Mouse (Mus musculus) CH12.LX (cell line): ENCODE results near the gene Tex10. TPM values are rescaled to one million over a fixed set of nuclear protein-coding genes. Genes with fewer than 3 reads are reported as not detected.

Source experiments
- DNase-seq: peaks from one replicate; pipeline ENCODE4 v3.0.0-alpha.2; 2013; ENCODE audit errors: extremely low read depth
- H3K27ac ChIP-seq: 2 replicates; pipeline ENCODE4 v1.5.1; 2012; ENCODE audit warnings: low read depth, mild to moderate bottlenecking, control low read depth, moderate library complexity; ENCODE audit not compliant: insufficient read depth
- H3K27me3 ChIP-seq: replicated peaks from 2 replicates; pipeline ENCODE3; 2012; ENCODE audit warnings: inconsistent platforms
- H3K36me3 ChIP-seq, 2 experiments: replicated peaks in 1 of 2; 2 replicates each; pipeline versions ENCODE3 to v1.6.1; 2012; ENCODE audit warnings: inconsistent platforms in 1 of 2, low read length in 1 of 2, mild to moderate bottlenecking in 1 of 2, mixed read lengths in 1 of 2, moderate library complexity in 1 of 2; ENCODE audit not compliant: control insufficient read depth in 1 of 2, insufficient read depth in 1 of 2
- H3K4me1 ChIP-seq, 2 experiments: 2 replicates each; pipeline ENCODE4 v1.6.1; 2012; ENCODE audit warnings: inconsistent platforms in 1 of 2, moderate library complexity in 1 of 2; ENCODE audit not compliant: insufficient read depth in 2 of 2, control insufficient read depth in 1 of 2
- H3K4me2 ChIP-seq: 2 replicates; pipeline ENCODE4 v1.6.1; 2012; ENCODE audit warnings: low read depth, mild to moderate bottlenecking, control low read depth; ENCODE audit not compliant: poor library complexity, insufficient read depth, severe bottlenecking
- H3K4me3 ChIP-seq, 3 experiments: fragments of 150-350 bp in 1 of 3; sonication (generic) in 1 of 3; replicated peaks in 1 of 3; 2 replicates each; pipeline versions ENCODE3 to v1.5.1; 2011 to 2012; ENCODE audit warnings: low read depth in 2 of 3, low read length in 2 of 3, mild to moderate bottlenecking in 2 of 3, moderate library complexity in 2 of 3, control low read depth in 1 of 3, improper control_type of control experiment in 1 of 3, inconsistent platforms in 1 of 3, mixed read lengths in 1 of 3; ENCODE audit not compliant: poor library complexity in 1 of 3
- H3K79me2 ChIP-seq: replicated peaks from 2 replicates; pipeline ENCODE4 v1.6.1; 2012; ENCODE audit warnings: mild to moderate bottlenecking, moderate library complexity; ENCODE audit not compliant: control insufficient read depth, poor library complexity, insufficient read depth, severe bottlenecking; ENCODE audit errors: extremely low read depth
- H3K9ac ChIP-seq: 2 replicates; pipeline ENCODE4 v1.6.1; 2012; ENCODE audit warnings: low read depth, mild to moderate bottlenecking, control low read depth, moderate library complexity; ENCODE audit not compliant: insufficient read depth
- H3K9me3 ChIP-seq: replicated peaks from 2 replicates; pipeline ENCODE3; 2012; ENCODE audit warnings: low read length, inconsistent platforms, mixed read lengths
- BHLHE40 ChIP-seq: IDR thresholded peaks from 2 replicates; pipeline ENCODE4 v1.6.1; 2011; ENCODE audit warnings: mild to moderate bottlenecking, low read depth, low read length, improper control_type of control experiment
- CHD1 ChIP-seq: IDR thresholded peaks from 2 replicates; pipeline ENCODE4 v1.6.1; 2012; ENCODE audit warnings: low read depth, low read length, improper control_type of control experiment, inconsistent platforms
- CHD2 ChIP-seq: IDR thresholded peaks from 2 replicates; pipeline ENCODE4 v1.6.1; 2011; ENCODE audit warnings: low read length, improper control_type of control experiment
- CTCF ChIP-seq, 2 experiments: IDR thresholded peaks in 1 of 2; conservative IDR thresholded peaks in 1 of 2; 2 replicates each; pipeline ENCODE4 v1.5.1; 2011 to 2012; ENCODE audit warnings: low read depth in 2 of 2, low read length in 2 of 2, improper control_type of control experiment in 1 of 2, inconsistent platforms in 1 of 2, mild to moderate bottlenecking in 1 of 2, moderate library complexity in 1 of 2
- ELF1 ChIP-seq: IDR thresholded peaks from 2 replicates; pipeline ENCODE4 v1.6.1; 2014; ENCODE audit warnings: low read depth, mild to moderate bottlenecking, inconsistent platforms, low read length, improper control_type of control experiment
- ETS1 ChIP-seq: conservative IDR thresholded peaks from 2 replicates; pipeline ENCODE4 v1.6.1; 2012; ENCODE audit warnings: low read depth, mild to moderate bottlenecking, inconsistent platforms, low read length, improper control_type of control experiment, moderate library complexity
- IRF4 ChIP-seq: IDR thresholded peaks from 2 replicates; pipeline ENCODE4 v1.6.1; 2014; ENCODE audit warnings: low read depth, mild to moderate bottlenecking, inconsistent platforms, low read length, improper control_type of control experiment
- JUN ChIP-seq: IDR thresholded peaks from 2 replicates; pipeline ENCODE4 v1.6.1; 2011; ENCODE audit warnings: low read depth, mild to moderate bottlenecking, low read length, improper control_type of control experiment, moderate library complexity; ENCODE audit not compliant: insufficient read depth
- JUND ChIP-seq: conservative IDR thresholded peaks from 2 replicates; pipeline ENCODE4 v1.6.1; 2011; ENCODE audit warnings: low read depth, low read length, improper control_type of control experiment
- MAFK ChIP-seq: IDR thresholded peaks from 2 replicates; pipeline ENCODE4 v1.6.1; 2011; ENCODE audit warnings: low read length, improper control_type of control experiment; ENCODE audit not compliant: insufficient replicate concordance
- MAX ChIP-seq: IDR thresholded peaks from 2 replicates; pipeline ENCODE4 v1.6.1; 2011; ENCODE audit warnings: low read length, improper control_type of control experiment
- MAZ ChIP-seq: IDR thresholded peaks from 2 replicates; pipeline ENCODE4 v1.6.1; 2012; ENCODE audit warnings: low read depth, mild to moderate bottlenecking, inconsistent platforms, low read length, improper control_type of control experiment, moderate library complexity
- MEF2A ChIP-seq: IDR thresholded peaks from 2 replicates; pipeline ENCODE4 v1.6.1; 2014; ENCODE audit warnings: low read depth, mild to moderate bottlenecking, inconsistent platforms, low read length, improper control_type of control experiment, borderline replicate concordance
- MXI1 ChIP-seq: IDR thresholded peaks from 2 replicates; pipeline ENCODE4 v1.6.1; 2011; ENCODE audit warnings: mild to moderate bottlenecking, low read depth, low read length, improper control_type of control experiment
- PAX5 ChIP-seq: IDR thresholded peaks from 2 replicates; pipeline ENCODE4 v1.6.1; 2012; ENCODE audit warnings: low read length, inconsistent platforms, mixed read lengths
- POLR2A ChIP-seq: IDR thresholded peaks from 2 replicates; pipeline ENCODE4 v1.6.1; 2011; ENCODE audit warnings: low read depth, mild to moderate bottlenecking, improper control_type of control experiment, low read length
- POLR2AphosphoS2 ChIP-seq: IDR thresholded peaks from 2 replicates; pipeline ENCODE4 v1.6.1; 2011; ENCODE audit warnings: low read depth, low read length, improper control_type of control experiment
- RAD21 ChIP-seq: IDR thresholded peaks from 2 replicates; pipeline ENCODE4 v1.6.1; 2011; ENCODE audit warnings: low read depth, mild to moderate bottlenecking, low read length, improper control_type of control experiment, moderate library complexity
- SIN3A ChIP-seq: IDR thresholded peaks from 2 replicates; pipeline ENCODE4 v1.6.1; 2012; ENCODE audit warnings: low read length, improper control_type of control experiment, inconsistent platforms
- SMC3 ChIP-seq: IDR thresholded peaks from 2 replicates; pipeline ENCODE4 v1.6.1; 2011; ENCODE audit warnings: low read depth, low read length, improper control_type of control experiment
- UBTF ChIP-seq: IDR thresholded peaks from 2 replicates; pipeline ENCODE4 v1.6.1; 2012; ENCODE audit warnings: low read depth, mild to moderate bottlenecking, inconsistent platforms, low read length, improper control_type of control experiment, moderate library complexity
- ZMIZ1 ChIP-seq: IDR thresholded peaks from 2 replicates; pipeline ENCODE4 v1.6.1; 2012; ENCODE audit warnings: low read depth, mild to moderate bottlenecking, inconsistent platforms, low read length, improper control_type of control experiment
- dilution Hi-C: fragments of 300-500 bp; cut with MboI; formaldehyde crosslinking; loops from 2 replicates; pipeline ENCODE4 v1.14.3; 2020; ENCODE audit warnings: low sequenced_read_pairs; ENCODE audit not compliant: extremely low pct_unique_long_range_greater_than_20kb, extremely low pct_ligation_motif_present
- in situ Hi-C: fragments of 300-500 bp; cut with MboI; formaldehyde crosslinking; loops from 3 replicates; pipeline ENCODE4 v1.14.3; 2019; ENCODE audit warnings: low sequenced_read_pairs, low pct_ligation_motif_present, low pct_unique_long_range_greater_than_20kb, mixed read lengths
- polyA plus RNA-seq: library from polyadenylated mRNA; unstranded; fragments of >175 nt; gene quantifications from 2 replicates; pipeline ENCODE4 v1.2.1, GENCODE M21; 2012; ENCODE audit warnings: low read depth; ENCODE audit not compliant: insufficient read length
- total RNA-seq, 2 experiments: library from RNA; depleted of rRNA; stranded (reverse); fragments of 300-350 nt in 1 of 2; fragments of >200 nt in 1 of 2; gene quantifications; 2 replicates each; pipeline ENCODE4 v1.2.3; 2012 to 2014

Tex10 gene
- total and polyA plus RNA-seq, 3 experiments, result 34.2 to 61.9 (median 46.3) TPM

- H3K36me3 ChIP-seq, result no peaks in the 10 kb centered on the region
- no peak for TF ChIP-seq PAX5
- TF ChIP-seq MEF2A, result no peak
- TF ChIP-seq SMC3, result peak; percentile 57
- no peak for TF ChIP-seq JUN
- TF ChIP-seq ELF1, result no peak; the same call in 1 of the 2 replicates
- no peak for TF ChIP-seq POLR2A
- TF ChIP-seq CHD2, result no peak
- no peak for TF ChIP-seq SIN3A
- no peak for TF ChIP-seq MAZ
- TF ChIP-seq CTCF (conservative IDR thresholded peaks at IDR 0.05 in 1 of 2, IDR thresholded peaks at IDR 0.05 in 1 of 2; ENCODE audit: low read depth in 2 of 2, low read length in 2 of 2), result peak in 1 of 2 experiments; percentile 69; a peak in 3 of 4 replicates
- TF ChIP-seq POLR2AphosphoS2, result no peak
- TF ChIP-seq ZMIZ1, result no peak
- no peak for TF ChIP-seq BHLHE40
- peak; percentile 26 for TF ChIP-seq RAD21
- TF ChIP-seq MAX, result no peak
- TF ChIP-seq IRF4, result no peak
- no peak for TF ChIP-seq CHD1
- no peak for TF ChIP-seq JUND
- no peak for TF ChIP-seq UBTF
- no peak for TF ChIP-seq MXI1
- no peak for TF ChIP-seq ETS1
- TF ChIP-seq MAFK, result no peak
- in situ Hi-C loops (no loop called here), dilution Hi-C loops (no loop called here)
- H3K9me3 ChIP-seq, result peaks cover 4% of the 10 kb centered on the region
- peaks cover 2 to 7% of the 10 kb centered on the region in 2 experiments; a peak in 3 of 4 replicates for H3K4me1 ChIP-seq
- peak; percentile 53 for DNase-seq
- H3K4me3 ChIP-seq, result no peak overlapping the region
- H3K27ac ChIP-seq, result no peak overlapping the region
- no peaks in the 10 kb centered on the region for H3K79me2 ChIP-seq
- no peak overlapping the region for H3K4me2 ChIP-seq
- H3K9ac ChIP-seq, result no peak overlapping the region
- H3K27me3 ChIP-seq, result no peaks in the 10 kb centered on the region
These were observed 8.0 kb upstream of the Tex10 start for GRCm38 (mm10) chr4:48481287-48481686.

GRCm38 (mm10) chr4:48473651-48474011, 372 bp upstream of the Tex10 start:
- H3K4me1 ChIP-seq, result peaks cover 0 to 18% of the 10 kb centered on the region in 2 experiments; a peak in 2 of 4 replicates
- peaks cover 29% of the 10 kb centered on the region for H3K79me2 ChIP-seq
- no peak overlapping the region for H3K27ac ChIP-seq
- H3K27me3 ChIP-seq, result no peaks in the 10 kb centered on the region
- H3K9ac ChIP-seq, result peak overlapping the region; percentile 73; the same call in 1 of the 2 replicates
- H3K4me2 ChIP-seq, result peak overlapping the region; percentile 63
- no peak for DNase-seq
- dilution Hi-C loops (no loop called here), in situ Hi-C loops (no loop called here)
- TF ChIP-seq CTCF (conservative IDR thresholded peaks at IDR 0.05 in 1 of 2, IDR thresholded peaks at IDR 0.05 in 1 of 2; ENCODE audit: low read depth in 2 of 2, low read length in 2 of 2), result no peak
- no peak for TF ChIP-seq SMC3
- no peak for TF ChIP-seq RAD21
- peaks cover 1 to 15% of the 10 kb centered on the region in 2 experiments for H3K36me3 ChIP-seq
- H3K9me3 ChIP-seq, result peaks cover 2% of the 10 kb centered on the region
- H3K4me3 ChIP-seq, result peak overlapping the region; percentile 55 to 89 (median 59)
